Comparison of ENCODE assay signal across 9 mouse cellular contexts in genomic region chrX:56791268-56791667, GRCm38 (mm10). TPM values are rescaled to one million over a fixed set of nuclear protein-coding genes. Genes with fewer than 3 reads are reported as not detected.
DNase-seq lines count a peak whose midpoint lies in the region; ATAC-seq and TF ChIP-seq lines count a peak whose summit lies in the region.
"Had no signal": no experiment of that assay in that cellular context is flagged by ENCODE, and none has a peak within 500 bp of the region (broad histone marks: within the 10 kb centered on the region; RNA-seq: fewer than 3 reads in every experiment).

No protein-coding gene starts in this region.

- H3K9ac ChIP-seq in liver, embryonic 16.5 days (ENCODE audit: low read depth, low read length): no peak overlapping the region
- H3K9ac ChIP-seq: embryonic facial prominence, embryonic 12.5 days had no signal

- no peaks in the 10 kb centered on the region for H3K27me3 ChIP-seq in liver, embryonic 16.5 days (ENCODE audit: control insufficient read depth, insufficient read depth, low read depth, low read length)
- H3K27me3 ChIP-seq: embryonic facial prominence, embryonic 12.5 days had no signal

- H3K4me1 ChIP-seq in liver, embryonic 16.5 days (ENCODE audit: control insufficient read depth, low read depth, low read length): no peaks in the 10 kb centered on the region
- peaks cover 5% of the 10 kb centered on the region; the same call in 1 of the 2 replicates for H3K4me1 ChIP-seq in olfactory bulb, adult 2 months (ENCODE audit: control insufficient read depth, insufficient read depth, low read length)
- H3K4me1 ChIP-seq: embryonic facial prominence, embryonic 12.5 days had no signal

- no peak overlapping the region for H3K27ac ChIP-seq in liver, embryonic 16.5 days (ENCODE audit: low read length)
- no peak overlapping the region for H3K27ac ChIP-seq in olfactory bulb, adult 2 months (ENCODE audit: insufficient read depth, low read depth, low read length)
- H3K27ac ChIP-seq: embryonic facial prominence, embryonic 12.5 days had no signal

- H3K4me3 ChIP-seq in liver, embryonic 16.5 days (ENCODE audit: low read depth, low read length): no peak overlapping the region
- H3K4me3 ChIP-seq in olfactory bulb, adult 2 months (ENCODE audit: insufficient read depth, low read depth, low read length): no peak overlapping the region
- H3K4me3 ChIP-seq: embryonic facial prominence, embryonic 12.5 days had no signal

- no peak for TF ChIP-seq POLR2A in olfactory bulb, adult 2 months (IDR thresholded peaks at IDR 0.05; ENCODE audit: insufficient read depth, low read depth, low read length)

- H3K9me3 ChIP-seq in liver, embryonic 16.5 days (replicated peaks; ENCODE audit: control insufficient read depth, low read length): no peaks in the 10 kb centered on the region
- H3K9me3 ChIP-seq: embryonic facial prominence, embryonic 12.5 days had no signal

- WGBS in liver, embryonic 16.5 days (ENCODE audit: insufficient replicate concordance): 46% methylated on average over 15 of the region's 15 CpGs
- WGBS in olfactory bulb, adult 2 months: 27% methylated on average over 15 of the region's 15 CpGs

- no peak overlapping the region for H3K4me2 ChIP-seq in liver, embryonic 16.5 days (ENCODE audit: low read depth, low read length)
- H3K4me2 ChIP-seq: embryonic facial prominence, embryonic 12.5 days had no signal

- ATAC-seq in common myeloid progenitor, adult 5-6 weeks (replicated peaks; ENCODE audit: low read depth, poor library complexity, severe bottlenecking): peak; percentile 73
- peak; percentile 37; the same call in 1 of the 2 replicates for ATAC-seq in liver, embryonic 16.5 days (ENCODE audit: low read depth)

- TF ChIP-seq CTCF in olfactory bulb, adult 2 months (IDR thresholded peaks at IDR 0.05; ENCODE audit: insufficient read depth, low read depth, low read length): peak; percentile 33; the same call in 1 of the 2 replicates

- H3K36me3 ChIP-seq in liver, embryonic 16.5 days (ENCODE audit: control insufficient read depth, insufficient read depth): no peaks in the 10 kb centered on the region
- H3K36me3 ChIP-seq: embryonic facial prominence, embryonic 12.5 days had no signal

- DNase-seq in 3134 (ENCODE audit: extremely low read depth, insufficient read length, low spot score) (peak; percentile 33), ZHBTc4 (ENCODE audit: low read depth, low spot score) (peak; percentile 75)
- peak; percentile 31 for DNase-seq in gastrocnemius, postnatal 25 days
- DNase-seq in kidney, postnatal 14 days: peak; percentile 53
- peak; percentile 12 for DNase-seq in urinary bladder, postnatal 10 days (ENCODE audit: low spot score)

RNA-seq across cellular contexts. Expression of gene Map7d3, which starts 30.9 kb away (rescaled TPM):
- total RNA-seq in common myeloid progenitor, adult 5-6 weeks (2017): 5.2 and 7.5 TPM in 2 replicates
- total RNA-seq in gastrocnemius, postnatal 25 days (2021): under 1 TPM in 1 of 2 experiments, not detected in 1; 0.29 TPM
- 0.35 TPM in 2 replicates for polyA plus RNA-seq in liver, embryonic 16.5 days (2015; fragmentation: Nextera tagmentation; extraction: Ambion mirVana)
- polyA plus RNA-seq in olfactory bulb, adult 2 months (2012; ENCODE audit: insufficient read depth, insufficient read length, low replicate concordance, missing spikeins): not detected in 2 replicates

RNA-seq across cellular contexts. Expression of gene Fhl1, which starts 59.7 kb away (rescaled TPM):
- 1.6 and 21.3 TPM in 2 replicates for total RNA-seq in common myeloid progenitor, adult 5-6 weeks (2017)
- 1,000 to 10,000 TPM; 1,461 to 3,729 TPM for total RNA-seq in gastrocnemius, postnatal 25 days (2021)
- polyA plus RNA-seq in liver, embryonic 16.5 days (2015; fragmentation: Nextera tagmentation; extraction: Ambion mirVana): 17.0 and 24.9 TPM in 2 replicates
- not detected in 2 replicates for polyA plus RNA-seq in olfactory bulb, adult 2 months (2012; ENCODE audit: insufficient read depth, insufficient read length, low replicate concordance, missing spikeins)

Comparison
In these comparisons a context has a peak if more than half of its experiments do, and no peak if none do; other contexts are left out.
1. DNase-seq: peak in every context shown above with its lines; median percentile 75 in ZHBTc4; 53 in kidney, postnatal 14 days; 33 in 3134; 31 in gastrocnemius, postnatal 25 days; 12 in urinary bladder, postnatal 10 days.
2. RNA of gene Fhl1, which starts 59.7 kb away (total RNA-seq): 1,461 to 3,729 TPM in gastrocnemius, postnatal 25 days; 1.6 to 21.3 TPM in common myeloid progenitor, adult 5-6 weeks; every median in the first group is over 10 times any median in the second.